Mouse (Mus musculus) c-Kit-positive CD71-positive TER-119-positive erythroid progenitor cells, embryonic 14.5 days (primary cell): Measurements from ENCODE around the gene Tsr1.

Source experiments
- DNase-seq: peaks from one replicate; pipeline ENCODE4 v3.0.0-alpha.2; 2013; ENCODE audit warnings: low spot score

The Tsr1 gene

DNA sequence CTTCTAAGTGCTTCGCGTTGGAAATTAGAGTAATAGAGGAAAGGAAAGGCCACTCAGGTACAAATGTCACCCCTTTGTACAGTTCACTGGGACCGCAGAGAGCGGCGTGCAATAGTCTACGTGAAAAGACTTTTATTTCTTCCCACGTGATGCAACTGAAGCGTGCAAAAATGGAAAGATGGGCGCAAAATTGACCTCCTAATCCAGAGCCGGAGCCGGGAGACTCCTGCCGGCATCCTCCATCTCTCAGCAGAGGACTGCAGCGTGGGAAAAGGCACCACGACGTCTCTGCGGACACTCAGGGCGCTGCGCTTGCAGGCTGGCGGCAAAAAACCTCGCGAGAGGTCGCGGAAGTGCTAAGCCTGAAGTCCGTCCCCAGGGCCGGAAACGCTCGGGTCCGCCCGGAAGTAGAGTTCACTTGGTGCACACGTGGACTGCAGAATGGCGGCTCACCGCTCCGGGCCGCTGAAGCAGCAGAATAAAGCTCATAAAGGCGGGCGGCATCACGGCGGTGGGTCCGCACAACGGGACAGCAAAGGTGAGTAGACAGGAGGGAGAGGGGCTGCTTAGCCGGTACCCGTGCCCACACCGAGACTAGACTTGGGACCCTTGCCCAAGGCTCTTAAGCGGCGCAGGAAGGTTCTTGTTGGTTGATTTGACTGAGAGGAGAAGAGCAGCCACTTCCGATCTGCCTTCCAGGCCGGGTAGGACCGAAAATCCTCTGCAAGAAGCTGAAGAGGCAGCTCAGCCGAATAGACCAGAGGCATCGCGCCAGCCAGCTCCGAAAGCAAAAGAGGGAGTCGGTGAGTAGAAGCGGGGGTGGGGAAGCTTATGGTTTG is at the start of gene Tsr1:
Gene Tsr1 (plus strand): TSS at position 394 of the 839 bp plus-strand sequence.
- DNase-seq, result peak; percentile 87

DNA sequence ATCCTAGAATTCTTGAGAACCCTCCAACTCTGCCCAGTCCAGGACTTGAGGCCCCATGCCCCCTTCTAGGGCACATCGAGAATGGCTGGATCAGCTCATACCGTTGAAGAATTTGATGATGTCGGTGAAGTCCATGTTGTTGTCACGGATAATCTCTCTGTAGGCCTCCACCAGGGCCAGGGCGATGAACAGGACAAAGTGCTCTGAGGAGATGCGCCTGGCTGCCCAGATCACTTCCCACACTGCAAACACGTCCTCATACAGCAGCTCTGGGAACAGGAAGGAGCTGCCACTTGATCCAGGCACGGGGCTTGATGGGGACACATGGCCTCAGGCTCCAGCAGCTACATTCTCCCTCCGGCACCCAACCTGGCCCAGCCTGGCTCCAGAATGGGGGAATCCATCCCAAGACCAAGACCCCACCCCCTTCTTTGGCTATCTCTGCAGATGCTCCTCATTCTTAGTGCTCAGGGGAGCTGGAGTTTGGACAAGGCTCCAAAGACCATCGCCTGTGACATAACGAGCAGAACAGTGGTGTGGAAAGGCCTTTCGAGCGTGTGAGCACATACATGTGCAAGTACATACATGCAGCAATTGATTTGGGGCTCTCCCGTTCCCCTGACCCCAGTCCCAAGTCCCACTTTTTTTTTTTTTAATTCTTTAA is 46.7 kb upstream of the Tsr1 start:
- DNase-seq, result no peak

DNA sequence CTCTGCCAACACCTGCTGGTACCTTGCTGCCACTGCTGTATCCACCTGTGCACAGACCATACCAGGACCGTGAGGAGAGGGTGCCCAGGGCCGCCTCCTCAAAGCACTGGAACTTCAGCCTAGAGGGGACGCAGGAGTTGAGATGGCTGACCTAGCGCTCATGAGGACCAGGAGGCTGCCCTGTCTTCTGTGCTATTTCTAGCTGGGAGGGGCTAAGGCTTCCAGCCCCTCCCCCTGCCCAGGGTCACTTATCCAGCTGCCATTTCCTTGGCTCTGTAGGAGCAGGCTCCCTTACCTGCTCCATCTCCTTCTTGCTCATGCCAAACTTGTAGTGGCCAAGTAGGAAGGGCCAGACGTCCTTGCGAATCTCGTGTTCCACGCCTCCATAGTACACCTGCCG is 40.1 kb upstream of the Tsr1 start:
- no peak for DNase-seq

DNA sequence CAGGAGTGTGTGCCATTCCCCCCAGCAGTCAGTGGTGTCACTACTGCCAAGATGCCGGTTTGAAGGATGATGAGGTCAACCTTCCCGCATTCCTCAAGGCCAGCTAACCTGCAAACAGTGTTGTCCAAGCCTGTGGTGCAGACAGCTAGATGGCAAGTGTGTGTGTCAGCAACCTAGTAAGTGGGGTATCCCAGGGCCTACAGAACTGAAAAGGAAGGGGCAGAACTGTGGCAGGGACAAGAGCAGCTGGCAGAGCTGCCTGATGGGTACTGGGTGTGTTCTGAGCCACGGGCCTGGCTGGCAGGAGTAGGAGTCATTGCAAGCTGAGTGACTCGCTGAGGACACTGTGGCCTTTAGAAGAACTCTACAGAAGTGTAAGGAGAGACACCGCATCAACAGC is 35.7 kb upstream of the Tsr1 start:
- DNase-seq, result no peak

DNA sequence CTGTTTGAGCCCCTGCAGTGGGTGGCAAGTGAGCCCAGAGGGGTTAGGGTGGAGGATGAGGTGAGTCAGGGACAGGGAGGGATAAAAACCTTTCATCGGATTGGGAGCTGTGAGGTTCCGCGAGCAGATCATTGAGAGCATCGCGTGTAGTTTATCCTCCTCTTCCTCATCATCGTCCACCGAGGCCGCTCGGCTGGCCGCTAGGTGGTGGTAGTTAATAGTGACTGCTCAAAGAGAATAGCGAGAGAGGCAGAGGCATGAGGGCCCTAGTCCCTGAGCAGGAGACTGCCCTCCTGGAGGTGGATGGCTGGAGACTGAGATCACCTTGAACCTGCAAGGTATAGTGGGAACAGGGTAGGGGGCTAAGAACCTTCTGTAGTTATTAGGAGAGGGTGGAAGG is 34.4 kb upstream of the Tsr1 start:
- no peak for DNase-seq

DNA sequence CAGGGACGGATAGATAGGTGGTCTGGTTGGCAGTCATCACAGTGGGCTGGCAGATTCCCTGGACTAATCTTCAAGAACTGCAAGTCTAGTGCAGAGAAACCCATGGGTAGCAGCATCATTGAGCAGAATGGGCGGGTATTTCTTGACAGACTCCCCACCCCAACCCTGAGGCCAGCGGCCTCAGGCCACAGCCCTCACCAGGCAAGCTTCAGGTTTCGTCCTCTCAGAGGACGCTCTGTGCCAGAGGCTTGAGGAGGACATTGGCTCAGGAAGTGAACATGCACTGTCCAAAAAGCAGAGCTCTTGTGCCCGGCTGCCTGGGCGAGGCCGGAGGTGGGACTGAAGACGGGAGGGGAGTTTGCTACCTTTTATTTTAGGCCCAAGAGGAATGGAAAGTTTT is 33.5 kb upstream of the Tsr1 start:
- no peak for DNase-seq

DNA sequence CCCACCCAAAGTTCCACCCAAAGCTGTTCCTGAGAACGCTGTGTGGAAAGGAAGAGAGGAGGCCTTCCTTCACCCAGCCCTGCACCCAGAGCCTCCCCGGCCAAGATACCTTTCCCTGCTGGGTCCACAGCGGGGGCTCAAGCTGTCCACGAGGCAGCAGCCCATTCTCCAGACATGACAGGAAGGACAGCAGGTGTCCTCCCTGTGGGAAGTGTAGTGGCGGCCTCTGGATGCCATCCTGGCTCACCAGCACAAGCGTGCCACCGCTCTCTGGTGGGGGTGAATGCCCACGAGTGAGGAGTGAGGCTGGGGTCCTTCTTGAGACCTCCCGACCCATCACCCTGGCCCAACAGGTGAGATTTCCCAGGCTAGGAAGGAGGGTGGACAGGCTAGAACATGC is 32.6 kb upstream of the Tsr1 start:
- DNase-seq, result no peak

DNA sequence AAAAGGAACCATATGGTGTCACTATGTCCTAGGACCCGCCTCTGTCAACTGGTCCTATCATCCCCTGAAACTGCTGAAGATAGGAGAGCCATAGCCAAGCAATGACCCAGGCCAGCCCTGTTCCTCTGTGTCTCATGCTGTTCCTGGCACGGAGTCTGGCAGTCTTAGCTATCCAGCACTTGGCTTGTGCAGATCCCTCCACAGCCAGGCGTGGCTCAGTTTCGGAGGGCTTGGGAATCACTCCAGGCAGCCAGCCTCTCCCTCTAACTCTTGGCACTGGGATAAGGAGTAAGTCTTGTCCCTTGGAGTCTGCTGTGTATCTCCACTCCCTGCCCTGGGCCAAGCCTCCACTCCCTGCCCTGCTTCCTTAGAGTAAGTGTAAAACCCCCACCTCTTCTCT is 31.2 kb upstream of the Tsr1 start:
- no peak for DNase-seq

DNA sequence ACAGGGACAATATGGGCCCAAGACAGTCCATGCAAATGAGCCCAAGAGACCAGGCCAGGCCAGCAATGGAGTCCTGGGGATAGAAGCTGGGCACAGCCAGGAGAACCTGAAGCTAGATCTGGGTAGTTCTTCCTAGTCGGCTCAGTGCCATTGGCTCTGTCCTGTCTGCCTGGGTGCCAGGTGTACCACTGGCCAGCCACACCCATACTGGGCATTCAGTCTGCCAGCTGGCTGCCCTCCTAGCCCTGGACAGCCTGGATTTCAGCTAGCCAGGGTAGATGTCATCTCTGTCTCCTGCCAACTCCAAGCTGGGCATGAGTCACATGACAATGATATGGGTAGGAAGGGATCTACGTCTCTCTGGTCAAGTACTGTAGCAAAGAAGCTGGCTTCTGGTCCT is 30.7 kb upstream of the Tsr1 start:
- DNase-seq, result no peak

DNA sequence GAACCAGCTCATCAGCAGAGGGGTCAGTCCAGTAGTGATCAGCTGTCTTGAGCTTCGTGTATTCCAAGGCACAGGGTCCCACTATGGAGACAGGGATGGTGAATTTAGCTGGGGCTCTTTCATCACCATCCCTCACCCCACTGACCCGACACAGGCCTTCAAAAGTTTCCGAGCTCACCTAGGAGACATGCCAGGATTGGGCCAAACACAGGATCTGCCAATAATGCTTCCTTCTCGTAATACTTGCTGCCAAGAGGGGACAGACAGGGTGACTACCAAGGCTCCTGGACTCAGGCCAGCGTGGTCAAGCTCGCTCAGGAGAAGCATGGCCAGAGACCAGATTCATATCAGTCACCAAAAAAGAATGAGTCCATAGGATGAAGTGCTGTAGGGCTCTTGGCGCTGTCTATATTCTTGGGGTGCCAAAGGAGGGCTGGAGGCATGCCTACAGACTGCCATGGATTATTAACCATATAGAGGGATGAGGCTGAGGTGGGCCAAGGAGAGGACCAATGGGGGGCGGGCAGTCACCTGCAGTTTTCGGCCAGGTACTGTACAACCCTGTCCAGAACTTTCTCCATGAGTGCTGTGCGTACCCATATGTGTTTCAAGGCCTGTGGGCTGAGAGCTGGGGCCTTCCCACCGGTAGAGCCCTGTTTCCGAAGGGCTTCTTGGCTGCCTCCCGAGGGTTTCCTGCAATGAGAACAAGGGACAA is 29.7 kb upstream of the Tsr1 start:
- no peak for DNase-seq

DNA sequence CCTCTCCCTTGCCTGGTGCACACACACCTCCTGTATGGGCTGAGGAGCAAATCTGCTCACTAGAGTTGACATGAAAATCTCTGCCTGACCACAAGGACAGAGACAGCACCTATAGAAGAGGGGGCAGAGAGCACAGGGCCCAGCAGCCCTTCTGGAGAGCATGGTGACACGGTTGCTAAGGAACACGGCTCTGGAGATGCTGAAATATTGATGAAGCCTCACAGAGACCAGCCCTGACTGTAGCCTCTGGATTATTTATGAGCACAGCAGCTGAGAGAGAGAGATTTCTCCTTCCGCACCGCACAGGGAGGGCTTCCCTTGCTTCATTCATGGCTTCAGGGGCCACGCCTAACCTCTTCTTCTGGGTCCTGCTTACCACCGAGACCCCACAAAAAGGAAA is 28.3 kb upstream of the Tsr1 start:
- DNase-seq, result no peak

DNA sequence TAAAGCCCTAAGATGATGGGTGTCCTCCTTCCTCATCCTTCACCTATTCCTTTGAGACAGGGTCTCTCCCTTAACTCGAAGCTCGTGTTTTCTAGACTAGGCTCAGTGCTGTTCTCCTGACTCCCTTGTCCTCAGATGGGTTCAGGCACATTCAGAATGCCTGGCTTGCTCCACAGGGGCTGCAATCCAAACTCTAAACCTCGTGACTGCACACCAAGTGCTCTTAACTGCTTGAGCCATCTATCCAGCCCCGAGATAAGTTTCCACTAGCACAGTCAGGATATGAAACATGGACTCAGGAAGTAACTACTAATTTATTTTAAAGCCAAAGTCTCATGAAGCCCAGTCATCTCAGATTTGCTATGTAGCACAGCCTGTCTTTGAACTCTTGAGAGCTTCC is 27.3 kb upstream of the Tsr1 start:
- DNase-seq, result no peak

DNA sequence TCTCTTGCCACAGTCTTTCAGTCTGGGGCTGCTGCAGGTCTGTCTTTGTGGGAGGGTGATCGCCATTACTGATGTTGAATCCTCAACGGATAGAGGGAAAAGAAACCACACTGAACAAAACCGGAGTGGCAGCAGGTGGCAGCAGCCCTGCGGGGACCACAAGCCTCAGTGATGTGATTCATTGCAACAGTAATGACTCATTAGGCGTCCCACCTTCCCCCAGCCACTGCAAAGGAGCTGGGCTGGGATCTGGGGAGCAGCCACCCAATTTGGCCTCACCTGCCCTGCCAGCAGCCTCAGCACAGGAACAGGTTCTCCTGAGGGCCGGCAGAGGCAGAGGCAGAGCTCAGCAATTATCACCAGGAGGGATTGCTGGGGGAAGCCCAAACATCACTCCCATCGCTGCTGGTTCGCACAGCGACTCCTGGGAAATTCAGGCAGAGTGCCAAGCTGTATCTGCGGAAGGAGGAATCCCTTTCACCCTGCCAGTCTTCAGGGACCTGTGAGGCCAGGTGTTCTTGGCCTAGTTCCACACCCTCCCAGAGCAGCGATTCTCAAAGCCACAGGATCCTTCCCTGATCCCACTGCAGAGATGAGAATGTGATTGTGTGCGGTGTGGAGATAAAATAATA is 26.8 kb upstream of the Tsr1 start:
- no peak for DNase-seq

DNA sequence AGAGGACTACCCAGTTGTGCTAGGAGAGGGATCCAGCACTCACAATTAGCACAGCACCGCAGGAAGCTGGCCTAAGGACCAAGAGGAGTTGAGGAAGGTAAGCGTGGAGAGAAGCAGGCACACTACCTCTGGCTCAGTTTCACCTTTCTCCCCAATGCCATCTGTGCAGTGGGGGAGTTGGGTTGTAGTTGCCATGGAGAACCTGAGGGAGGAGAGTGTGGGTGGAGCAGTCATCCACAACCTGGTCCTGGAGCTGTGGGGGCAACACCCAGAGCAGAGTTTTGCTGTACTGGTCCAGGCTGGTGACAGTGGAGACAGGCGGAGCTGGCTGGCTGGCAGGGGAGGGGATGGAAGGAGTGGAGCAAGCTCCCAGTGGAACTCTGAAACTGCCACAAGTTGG is 23.2 kb upstream of the Tsr1 start:
- no peak for DNase-seq

DNA sequence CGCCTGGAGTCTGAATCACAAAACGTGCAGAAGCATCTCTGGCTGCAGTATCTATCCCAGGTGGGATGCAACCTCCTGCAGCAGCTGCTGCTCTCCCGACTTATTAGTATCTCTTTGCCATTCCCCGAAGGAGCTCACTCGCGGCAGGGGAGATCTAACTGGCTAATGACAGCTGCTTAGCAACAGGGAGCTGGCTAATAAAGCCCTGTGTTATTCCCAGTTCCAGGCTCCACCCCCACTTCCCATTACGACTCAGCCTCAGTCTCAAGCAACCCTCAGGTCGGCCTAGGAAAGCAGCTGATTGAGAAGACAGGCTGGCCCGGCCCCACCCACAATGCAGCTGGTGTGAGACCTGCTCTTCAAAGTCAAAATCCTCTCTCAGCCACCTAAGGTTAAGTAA is 21.1 kb upstream of the Tsr1 start:
- no peak for DNase-seq

DNA sequence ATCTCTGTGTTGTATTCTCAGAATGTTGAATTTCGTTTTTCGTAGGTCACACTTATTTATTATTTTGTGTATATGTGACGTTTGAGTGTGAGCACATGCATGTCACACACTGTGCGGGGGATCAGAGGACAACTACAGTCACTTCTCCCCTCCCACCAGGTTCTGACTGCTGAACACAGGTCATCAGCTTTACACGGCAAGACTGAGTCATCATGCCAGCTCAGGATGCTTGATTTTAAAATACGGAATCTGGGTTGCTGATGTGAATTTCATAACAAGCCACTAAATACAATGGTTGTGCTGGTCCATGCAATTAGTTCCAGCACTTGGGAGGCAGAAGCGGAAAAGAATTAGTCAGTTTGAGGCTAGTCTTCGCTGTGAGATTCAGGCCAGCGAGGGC is 16.9 kb upstream of the Tsr1 start:
- DNase-seq, result no peak

DNA sequence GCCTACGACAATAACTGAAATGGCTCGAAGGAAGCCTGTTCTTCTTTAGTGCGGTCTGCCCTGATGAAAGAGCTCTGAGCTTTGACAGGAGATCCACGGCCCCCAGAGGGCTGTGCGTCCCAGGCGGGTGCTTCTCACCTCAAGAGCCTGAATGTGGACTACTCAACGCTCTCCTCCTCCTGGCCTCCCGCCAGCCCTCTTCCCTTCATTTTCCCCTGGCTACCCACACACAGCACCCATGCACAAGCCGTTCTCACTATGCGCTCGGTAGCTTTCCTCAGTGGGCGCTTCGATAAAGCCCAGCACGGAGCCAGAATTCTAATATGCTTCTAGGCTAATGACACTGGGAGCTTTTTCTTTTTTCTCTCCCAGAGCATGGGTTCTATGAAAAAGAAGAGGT is 15.9 kb upstream of the Tsr1 start:
- no peak for DNase-seq

DNA sequence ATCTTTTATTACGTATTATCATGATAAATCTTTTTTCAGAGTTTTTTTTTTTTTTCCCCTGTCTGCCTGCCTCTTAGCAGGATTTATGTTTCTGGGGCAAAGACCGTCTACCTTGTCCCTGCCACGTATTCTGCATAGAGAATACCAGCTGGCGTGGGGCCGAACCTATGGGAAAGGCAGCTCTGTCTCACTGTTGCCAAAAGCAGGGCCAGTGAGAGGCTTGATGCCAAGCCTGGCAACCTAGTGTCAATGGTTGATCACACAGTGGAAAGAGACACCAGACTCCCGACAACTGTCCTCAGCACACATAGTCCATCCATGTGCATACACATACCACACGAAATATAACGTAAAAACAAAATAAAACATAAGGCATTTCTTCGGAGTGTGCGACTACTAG is 14.8 kb upstream of the Tsr1 start:
- DNase-seq, result no peak

DNA sequence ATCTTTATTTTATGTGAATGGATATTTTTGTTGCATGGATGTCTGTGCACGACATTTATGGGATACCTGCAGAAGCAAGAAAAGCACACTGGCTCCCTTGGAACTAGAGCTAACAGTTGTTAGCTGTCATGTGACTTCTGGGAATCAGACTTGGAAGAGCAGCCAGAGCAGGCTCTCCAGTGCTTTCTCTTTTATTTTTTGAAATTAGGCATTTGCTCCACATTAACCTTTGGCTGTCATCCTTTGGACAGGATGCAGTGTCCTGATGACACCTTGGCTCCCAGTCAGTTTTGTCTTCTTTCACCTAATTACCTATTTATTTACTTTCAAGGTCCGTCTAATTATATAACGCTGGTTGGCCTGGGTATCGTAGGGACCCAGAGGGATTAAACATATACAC is 3.3 kb upstream of the Tsr1 start:
- DNase-seq, result no peak

DNA sequence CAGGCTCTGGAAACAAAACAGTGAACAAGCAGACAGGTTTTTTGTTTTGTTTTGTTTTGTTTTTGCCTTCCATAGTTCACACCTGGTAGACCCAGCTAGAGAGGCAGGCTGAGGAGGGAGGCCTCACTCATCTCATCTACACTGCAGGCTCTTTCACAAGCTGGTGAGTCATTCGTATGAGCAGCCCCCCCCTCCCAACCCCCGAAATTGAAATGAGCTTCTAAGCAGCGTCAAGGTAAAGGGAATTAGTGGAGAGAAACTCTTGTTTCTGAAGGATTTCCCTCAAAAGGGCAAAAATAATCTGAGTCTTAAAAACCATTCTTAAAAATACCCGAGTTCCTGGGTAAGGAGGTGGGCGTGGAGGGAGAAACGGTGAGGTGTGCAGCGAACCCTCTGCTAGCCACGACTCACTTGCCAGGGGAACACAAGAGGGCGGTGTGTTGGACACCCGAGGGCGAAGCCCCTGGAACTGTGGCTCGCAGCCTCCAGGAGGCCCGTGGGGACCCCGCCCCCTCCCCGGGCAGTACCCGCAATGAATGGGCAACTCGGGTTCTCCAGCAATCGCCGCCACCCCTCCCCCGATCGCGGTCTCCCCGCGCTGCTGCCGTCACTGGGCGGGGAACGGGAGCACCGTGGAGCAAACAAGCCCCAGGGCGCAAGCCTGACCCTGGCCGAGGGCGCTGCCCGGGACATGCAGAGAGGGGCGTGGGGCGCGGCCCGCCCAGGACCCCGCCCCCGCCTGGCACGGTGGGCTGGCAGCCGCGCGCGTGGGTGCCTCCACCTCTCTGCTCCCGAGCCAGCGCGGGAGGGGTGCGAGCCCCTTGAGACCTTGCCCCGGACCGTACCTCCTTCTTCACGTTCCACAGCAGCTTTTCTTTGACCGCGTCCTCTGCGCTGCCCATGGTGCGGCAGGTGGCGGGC is 1.6 kb upstream of the Tsr1 start:
- peak; percentile 27 for DNase-seq

DNA sequence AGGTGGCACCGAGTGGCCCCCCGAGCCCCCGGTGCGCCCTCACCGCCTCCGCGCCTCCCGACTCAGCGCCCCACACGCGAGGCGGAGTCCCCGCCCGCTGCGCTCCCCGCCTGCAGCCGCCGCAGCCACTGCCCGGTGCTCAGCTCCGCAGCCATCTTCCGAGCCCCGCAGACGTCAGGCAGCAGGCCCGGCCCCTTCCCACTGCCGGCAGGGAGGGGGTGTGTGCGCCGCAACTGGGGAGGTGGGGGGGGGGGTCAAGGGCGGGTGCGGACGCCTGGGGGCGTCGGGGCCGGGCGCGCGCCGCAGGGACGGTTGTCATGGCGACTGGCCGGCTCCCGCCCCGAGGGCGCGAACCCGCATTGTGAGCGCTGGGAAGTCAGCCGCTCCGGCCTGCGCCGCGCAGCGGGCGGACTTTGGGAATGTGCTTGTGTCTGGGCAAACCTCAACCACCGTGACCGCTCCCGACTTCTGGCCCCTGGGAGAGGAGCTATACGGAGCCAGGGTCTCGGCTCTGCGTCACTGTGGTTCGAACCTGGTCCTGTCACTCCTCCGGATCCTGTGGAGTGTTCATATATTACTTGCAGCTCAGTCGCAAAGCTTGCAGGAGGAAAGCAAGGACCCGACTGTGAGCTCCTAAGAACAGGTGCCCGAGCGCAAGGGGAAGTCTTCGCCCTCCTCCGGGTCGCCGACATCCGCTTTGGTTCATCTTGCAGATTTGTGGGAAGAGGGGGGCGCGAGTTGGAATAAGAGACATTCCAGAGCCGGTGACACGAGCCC is 782 bp upstream of the Tsr1 start, which contains the start of gene Sgsm2:
Gene Sgsm2 (minus strand): TSS at position 160 of the 777 bp plus-strand sequence.
- peak; percentile 52 for DNase-seq
